In genomic region chr13:65241627-65242318, GRCm38 (mm10) we compare ENCODE assay signal across 8 mouse cellular contexts. TPM values are rescaled to one million over a fixed set of nuclear protein-coding genes. Genes with fewer than 3 reads are reported as not detected.
A peak's percentile ranks its signal among the peaks of the same experiment; 100 is the strongest.
DNase-seq lines count a peak whose midpoint lies in the region; ATAC-seq and TF ChIP-seq lines count a peak whose summit lies in the region.

No protein-coding gene starts in this region.

- peaks cover 11% of the 10 kb centered on the region; the same call in 1 of the 2 replicates for H3K9me3 ChIP-seq in hindbrain, embryonic 16.5 days (ENCODE audit: control insufficient read depth, low read length)

- H3K27ac ChIP-seq in gastrocnemius, adult 2 months, result peak overlapping the region; percentile 97
- peak overlapping the region; percentile 95 for H3K27ac ChIP-seq in hindbrain, embryonic 16.5 days (ENCODE audit: low read depth, low read length)
- peak overlapping the region; percentile 73; the same call in 1 of the 2 replicates for H3K27ac ChIP-seq in macrophage
- H3K27ac ChIP-seq in spleen, adult 2 months (ENCODE audit: insufficient read depth, low read length), result peak overlapping the region; percentile 88

- DNase-seq in gastrocnemius, adult 2 months, result peak; percentile 30
- DNase-seq in gastrocnemius, adult 18-20 months (ENCODE audit: low spot score), result no peak
- DNase-seq in embryo, embryonic 9.5 days (ENCODE audit: extremely low spot score), result peak; percentile 49
- DNase-seq in spleen, adult 2 months (ENCODE audit: low read depth in 1 of 2, low spot score in 2 of 2), result peak; percentile 21 to 36
- DNase-seq in layer of hippocampus, postnatal 14 days (ENCODE audit: low spot score in 2 of 2), result no peak

- H3K27me3 ChIP-seq in C2C12 (ENCODE audit: control insufficient read depth, insufficient read depth, insufficient read length), result no peaks in the 10 kb centered on the region
- no peaks in the 10 kb centered on the region for H3K27me3 ChIP-seq in hindbrain, embryonic 16.5 days (replicated peaks; ENCODE audit: control insufficient read depth, insufficient read depth, low read length)
- H3K27me3 ChIP-seq in spleen, adult 2 months (ENCODE audit: control insufficient read depth, insufficient read depth, low read length), result no peaks in the 10 kb centered on the region

- H3K79me2 ChIP-seq in C2C12 (ENCODE audit: control insufficient read depth, insufficient read depth) (no peaks in the 10 kb centered on the region), macrophage (ENCODE audit: inconsistent target) (peaks cover 41% of the 10 kb centered on the region)

- H3K36me3 ChIP-seq in C2C12 (ENCODE audit: control insufficient read depth, insufficient read depth) (no peaks in the 10 kb centered on the region), macrophage (ENCODE audit: inconsistent target) (no peaks in the 10 kb centered on the region)
- no peaks in the 10 kb centered on the region for H3K36me3 ChIP-seq in hindbrain, embryonic 16.5 days (ENCODE audit: control insufficient read depth, insufficient read depth, low read length)
- no peaks in the 10 kb centered on the region for H3K36me3 ChIP-seq in spleen, adult 2 months (ENCODE audit: control insufficient read depth, insufficient read depth, low read length)

- peak overlapping the region; percentile 91 for H3K4me3 ChIP-seq in gastrocnemius, adult 2 months
- H3K4me3 ChIP-seq in C2C12 (ENCODE audit: insufficient read depth, poor library complexity, severe bottlenecking) (peak overlapping the region; percentile 44), macrophage (ENCODE audit: inconsistent target) (peak overlapping the region; percentile 90)
- peak overlapping the region; percentile 71 for H3K4me3 ChIP-seq in hindbrain, embryonic 16.5 days (ENCODE audit: low read length)
- peak overlapping the region; percentile 89 for H3K4me3 ChIP-seq in spleen, adult 2 months (ENCODE audit: extremely low read depth, insufficient read depth, insufficient read length)

- H3ac ChIP-seq in C2C12 (ENCODE audit: control insufficient read depth, insufficient read length, low read depth), result peak overlapping the region; percentile 75

- H3K4me2 ChIP-seq in hindbrain, embryonic 16.5 days (ENCODE audit: low read length), result peak overlapping the region; percentile 100

- TF ChIP-seq POLR2A in spleen, adult 2 months (IDR thresholded peaks at IDR 0.05; ENCODE audit: low read depth, low read length), result no peak

- H3K4me1 ChIP-seq in hindbrain, embryonic 16.5 days (ENCODE audit: control insufficient read depth, insufficient read depth, low read depth, low read length), result peaks cover 9% of the 10 kb centered on the region
- H3K4me1 ChIP-seq in spleen, adult 2 months (ENCODE audit: control insufficient read depth, insufficient read depth, insufficient read length), result peaks cover 9% of the 10 kb centered on the region

- H3K9ac ChIP-seq in hindbrain, embryonic 16.5 days (ENCODE audit: low read depth, low read length), result peak overlapping the region; percentile 78

- WGBS in hindbrain, embryonic 16.5 days, result 3% methylated on average over 37 of the region's 51 CpGs
- 5% methylated on average over 51 of the region's 51 CpGs for WGBS in macrophage (ENCODE audit: missing documents)
- 4% methylated on average over 51 of the region's 51 CpGs for WGBS in spleen, adult 2 months

- no peak for TF ChIP-seq CTCF in gastrocnemius, adult 2 months (IDR thresholded peaks at IDR 0.05)
- TF ChIP-seq CTCF in C2C12 (IDR thresholded peaks at IDR 0.05; ENCODE audit: control insufficient read depth, insufficient read depth, insufficient read length), result no peak
- no peak for TF ChIP-seq CTCF in spleen, adult 2 months (IDR thresholded peaks at IDR 0.05; ENCODE audit: extremely low read depth, insufficient read depth, insufficient read length, insufficient replicate concordance)

- H3K79me3 ChIP-seq in C2C12 (ENCODE audit: low read depth), result no peaks in the 10 kb centered on the region

- intact Hi-C loops in gastrocnemius, adult 2 months (cut with DNase I), result loop anchor here (2.0 to 5.0 kb wide), 2 partner anchors 37 to 129 kb away; partner anchors contain the start of genes Mfsd14b and Zfp369

- no peak for ATAC-seq in hindbrain, embryonic 16.5 days

TF ChIP-seq in C2C12, 6 proteins besides CTCF, POLR2A, EP300 and RAD21:
- TF ChIP-seq MYOD1 (IDR thresholded peaks at IDR 0.05; ENCODE audit: control insufficient read depth, insufficient read length, low read depth), result no peak
- TF ChIP-seq FOSL1 (IDR thresholded peaks at IDR 0.05; ENCODE audit: insufficient read depth, low read length, poor library complexity, severe bottlenecking), result no peak
- TF ChIP-seq CEBPB (IDR thresholded peaks at IDR 0.05; ENCODE audit: low read depth), result no peak
- no peak for TF ChIP-seq USF1 (IDR thresholded peaks at IDR 0.05; ENCODE audit: low read depth)
- TF ChIP-seq MYOG (IDR thresholded peaks at IDR 0.05; ENCODE audit: control insufficient read depth, extremely low read depth, insufficient read length), result no peak
- no peak for TF ChIP-seq MAX (IDR thresholded peaks at IDR 0.05)

RNA-seq across cellular contexts. Expression of gene Gm10775, which starts 17.6 kb away (rescaled TPM):
- not detected for total RNA-seq in gastrocnemius, adult 2 months (2021)
- not detected for total RNA-seq in gastrocnemius, adult 18-20 months (2021)
- polyA plus RNA-seq in C2C12 (2012; fragmentation: generic; extraction: Trizol), result 0.02 TPM
- polyA plus RNA-seq in hindbrain, embryonic 16.5 days (2015; fragmentation: Nextera tagmentation; extraction: Ambion mirVana), result 0.43 and 0.74 TPM in 2 replicates
- total RNA-seq in macrophage (2018; cell fraction: chromatin; rRNA removed), result not detected
- not detected for total RNA-seq in macrophage (2018; cell fraction: cytosol; rRNA removed)
- total RNA-seq in macrophage (2018; cell fraction: nucleus; rRNA removed), result not detected
- polyA plus RNA-seq in macrophage (2018), result not detected in 3 replicates
- not detected in 2 replicates for polyA plus RNA-seq in spleen, adult 2 months (2012; rRNA removed)
- total RNA-seq in layer of hippocampus, postnatal 14 days (2021), result under 1 TPM; 0.37 to 0.64 TPM

RNA-seq across cellular contexts. Expression of gene Nlrp4f, which starts 36.0 kb away (rescaled TPM):
- not detected for total RNA-seq in gastrocnemius, adult 2 months (2021)
- total RNA-seq in gastrocnemius, adult 18-20 months (2021), result under 1 TPM in 1 of 2 experiments, not detected in 1; 0.16 TPM
- not detected for polyA plus RNA-seq in C2C12 (2012; fragmentation: generic; extraction: Trizol)
- not detected in 2 replicates for polyA plus RNA-seq in hindbrain, embryonic 16.5 days (2015; fragmentation: Nextera tagmentation; extraction: Ambion mirVana)
- not detected for total RNA-seq in macrophage (2018; cell fraction: chromatin; rRNA removed)
- total RNA-seq in macrophage (2018; cell fraction: cytosol; rRNA removed), result under 1 TPM in 1 of 26 experiments, not detected in 25; 0.23 TPM
- total RNA-seq in macrophage (2018; cell fraction: nucleus; rRNA removed), result under 1 TPM in 1 of 26 experiments, not detected in 25; 0.43 TPM
- polyA plus RNA-seq in macrophage (2018), result 0.03 TPM in 1 of 3 replicates, not detected in the others
- polyA plus RNA-seq in spleen, adult 2 months (2012; rRNA removed), result not detected in 2 replicates
- total RNA-seq in layer of hippocampus, postnatal 14 days (2021), result under 1 TPM; 0.17 to 0.25 TPM

RNA-seq across cellular contexts. Expression of gene Zfp369, which starts 36.8 kb away (rescaled TPM):
- total RNA-seq in gastrocnemius, adult 2 months (2021), result 10 to 100 TPM in 1 of 2 experiments, 1 to 10 TPM in 1; 8.9 to 10.6 TPM
- 1 to 10 TPM; 8.0 to 9.0 TPM for total RNA-seq in gastrocnemius, adult 18-20 months (2021)
- polyA plus RNA-seq in C2C12 (2012; fragmentation: generic; extraction: Trizol) (4.4 TPM), macrophage (2018) (8.6 to 15.6 TPM (median 14.0 TPM) in 3 replicates)
- polyA plus RNA-seq in hindbrain, embryonic 16.5 days (2015; fragmentation: Nextera tagmentation; extraction: Ambion mirVana), result 13.2 and 14.0 TPM in 2 replicates
- total RNA-seq in macrophage (2018; cell fraction: chromatin; rRNA removed), result 100 to 1,000 TPM in 5 of 26 experiments, 10 to 100 TPM in 21; 11.2 to 124 (median 76.6) TPM
- total RNA-seq in macrophage (2018; cell fraction: cytosol; rRNA removed), result 10 to 100 TPM; 12.0 to 38.1 (median 24.3) TPM
- total RNA-seq in macrophage (2018; cell fraction: nucleus; rRNA removed), result 100 to 1,000 TPM in 2 of 26 experiments, 10 to 100 TPM in 24; 10.5 to 107 (median 51.3) TPM
- polyA plus RNA-seq in spleen, adult 2 months (2012; rRNA removed), result 11.7 and 12.1 TPM in 2 replicates
- total RNA-seq in layer of hippocampus, postnatal 14 days (2021), result 10 to 100 TPM; 65.6 to 66.3 TPM

Comparison
In these comparisons a context has a peak if more than half of its experiments do, and no peak if none do; other contexts are left out.
1. DNase-seq: peak in gastrocnemius, adult 2 months (single experiment), embryo, embryonic 9.5 days (single experiment) and spleen, adult 2 months (2 of 2); none in gastrocnemius, adult 18-20 months (single experiment) and layer of hippocampus, postnatal 14 days (0 of 2).
2. Peak in every context shown above with its lines, with median percentiles within 50 percentile points of each other: H3K27ac ChIP-seq and H3K4me3 ChIP-seq.